Mouse (Mus musculus) thymus, postnatal 25 days (tissue): ENCODE measurements around the gene Lmo3.
A peak's percentile ranks its signal among the peaks of the same experiment; 100 is the strongest.

Experiments used
- DNase-seq: peaks from one replicate; pipeline ENCODE4 v3.0.0; 2022

The Lmo3 gene

GRCm38 (mm10) chr6:138581734-138582505, at the start of gene Lmo3:
Gene Lmo3 (minus strand): TSS chr6:138581968.
- no peak for DNase-seq

GRCm38 (mm10) chr6:138620786-138621185, 39.0 kb upstream of the Lmo3 start:
- no peak for DNase-seq

GRCm38 (mm10) chr6:138618396-138618795, 36.6 kb upstream of the Lmo3 start:
- DNase-seq: no peak

- no peak for DNase-seq
These were observed 15.2 kb upstream of the Lmo3 start for GRCm38 (mm10) chr6:138597016-138597415.

- no peak for DNase-seq
These were observed 14.4 kb upstream of the Lmo3 start for GRCm38 (mm10) chr6:138595991-138596698.

- DNase-seq: no peak
These were observed 1.5 kb upstream of the Lmo3 start for GRCm38 (mm10) chr6:138583314-138583713.

GRCm38 (mm10) chr6:138582506-138583000, 785 bp upstream of the Lmo3 start:
- DNase-seq: no peak

GRCm38 (mm10) chr6:138580491-138581076, 1.2 kb downstream of the Lmo3 start:
- no peak for DNase-seq

- DNase-seq: no peak
These were observed 18.4 kb downstream of the Lmo3 start for GRCm38 (mm10) chr6:138563416-138563815.

GRCm38 (mm10) chr6:138552144-138552543, 29.6 kb downstream of the Lmo3 start:
- no peak for DNase-seq

GRCm38 (mm10) chr6:138534879-138535278, 46.9 kb downstream of the Lmo3 start:
- DNase-seq: no peak

- DNase-seq: no peak
These were observed 75.1 kb downstream of the Lmo3 start for GRCm38 (mm10) chr6:138506642-138507041.

- no peak for DNase-seq
These were observed 77.8 kb downstream of the Lmo3 start for GRCm38 (mm10) chr6:138503946-138504345.

- no peak for DNase-seq
These were observed 98.9 kb downstream of the Lmo3 start for GRCm38 (mm10) chr6:138482834-138483233.

GRCm38 (mm10) chr6:138477611-138478010, 104.2 kb downstream of the Lmo3 start:
- peak; percentile 1 for DNase-seq

- DNase-seq: no peak
These were observed 112.6 kb downstream of the Lmo3 start for GRCm38 (mm10) chr6:138469204-138469603.

GRCm38 (mm10) chr6:138444515-138445048, 137.2 kb downstream of the Lmo3 start:
- no peak for DNase-seq

- no peak for DNase-seq
These were observed 144.4 kb downstream of the Lmo3 start for GRCm38 (mm10) chr6:138437351-138437750.

GRCm38 (mm10) chr6:138436813-138437212, 145.0 kb downstream of the Lmo3 start:
- no peak for DNase-seq

GRCm38 (mm10) chr6:138427394-138427793, 154.4 kb downstream of the Lmo3 start:
- DNase-seq: no peak

- DNase-seq: no peak
These were observed 154.9 kb downstream of the Lmo3 start for GRCm38 (mm10) chr6:138426894-138427293.

GRCm38 (mm10) chr6:138424514-138425225, 157.1 kb downstream of the Lmo3 start:
- DNase-seq: no peak
